Mouse (Mus musculus): ENCODE measurements at regions not wholly inside any gene's neighbourhood (a gene's known extent, or its start where the extent isn't known, plus 50 kb on each side); places are given as distances from the start of the nearest gene placed in this dataset.

DNA sequence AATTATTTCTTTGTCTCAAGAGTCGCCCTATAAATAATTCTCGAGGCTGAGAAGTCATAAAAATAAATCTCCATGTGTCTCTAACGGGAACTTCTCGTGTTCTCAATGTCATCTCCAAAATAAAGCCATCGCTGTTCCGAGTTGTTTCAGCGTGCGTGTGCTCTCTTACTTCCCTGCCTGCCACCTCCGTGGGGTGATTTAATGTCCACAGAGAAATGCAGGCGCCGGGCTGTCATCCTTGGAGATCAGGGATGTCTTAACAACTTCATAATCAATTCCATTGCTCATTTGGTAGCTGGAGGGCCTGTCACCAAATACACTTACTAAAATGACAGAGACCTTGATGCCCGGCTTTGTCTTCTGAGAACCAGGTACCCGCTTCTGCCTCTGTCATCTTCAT, 161.8 kb downstream of the Pmp22 start:
- TF ChIP-seq ZC3H11A (IDR thresholded peaks at IDR 0.05; ENCODE audit: borderline replicate concordance, low read depth, low read length) (no peak), CHD2 (IDR thresholded peaks at IDR 0.05; ENCODE audit: low read depth, low read length) (no peak), HCFC1 (IDR thresholded peaks at IDR 0.05; ENCODE audit: borderline replicate concordance, insufficient read depth, low read length) (no peak), MAFK (IDR thresholded peaks at IDR 0.05; ENCODE audit: insufficient read depth, low read depth, low read length) (no peak)

Measured in ES-E14 (cell line).